Mouse (Mus musculus): ENCODE data around the gene Plvap. TPM values are rescaled to one million over a fixed set of nuclear protein-coding genes. Genes with fewer than 3 reads are reported as not detected.
"Not testable (repeated sequence)": the region's sequence is repeated elsewhere in the genome, so short reads cannot be mapped to it uniquely, and the experiment has no call there.

Gene Plvap
- total and polyA plus RNA-seq, 2 experiments from 2014 or later, result 51.6 to 64.8 TPM

DNA sequence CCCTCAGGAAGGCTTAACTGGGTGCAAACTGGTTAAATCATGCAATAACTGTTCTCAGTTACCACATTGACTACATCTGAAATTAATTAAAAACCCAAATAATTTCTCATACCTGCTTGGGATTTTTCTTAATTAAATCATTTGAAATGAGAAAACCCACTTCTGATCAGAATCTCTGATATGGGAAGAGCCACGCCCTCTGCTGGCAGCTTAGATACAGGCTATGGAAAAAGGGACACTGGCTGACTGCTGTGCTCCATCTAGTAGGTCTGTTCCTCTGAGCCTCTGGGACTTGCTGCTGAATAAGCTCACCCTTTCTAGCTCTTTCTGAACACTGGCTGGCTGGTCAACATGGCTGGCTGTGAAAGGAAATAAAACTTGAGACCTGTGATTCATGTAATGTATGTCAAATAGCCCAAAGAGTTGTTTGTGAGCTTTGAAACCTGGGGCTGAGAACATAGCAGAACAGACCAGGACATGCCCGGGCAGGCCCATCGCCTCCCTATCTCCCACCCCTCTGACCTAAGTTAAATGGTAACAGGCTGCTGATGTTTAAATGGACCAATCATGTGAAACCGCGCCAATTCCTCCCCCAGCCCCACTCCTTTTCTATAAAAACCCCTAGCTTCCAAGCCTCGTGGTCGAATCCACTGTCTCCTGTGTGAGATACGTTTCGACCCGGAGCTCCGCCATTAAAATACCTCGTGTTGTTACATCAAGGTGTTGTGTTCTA is 19.3 kb upstream of the Plvap start:
- H3K27ac ChIP-seq (ENCODE audit: low read depth); H3K36me3 ChIP-seq (replicated peaks; ENCODE audit: control insufficient read depth, insufficient read depth, low read length); H3K9me3 ChIP-seq (replicated peaks; ENCODE audit: control insufficient read depth, low read length); ATAC-seq (ENCODE audit: insufficient read depth, low read depth); H3K4me3 ChIP-seq (ENCODE audit: low read depth, low read length); H3K4me2 ChIP-seq (ENCODE audit: low read depth, low read length); H3K27me3 ChIP-seq (ENCODE audit: control insufficient read depth, insufficient read depth, low read length); H3K9ac ChIP-seq (replicated peaks; ENCODE audit: low read depth, low read length); DNase-seq (ENCODE audit: low spot score): not testable (repeated sequence)
- peak; percentile 26; the same call in 1 of the 2 replicates for TF ChIP-seq CTCF (IDR thresholded peaks at IDR 0.05; ENCODE audit: low read depth)
- peaks cover 24% of the 10 kb centered on the region for H3K4me1 ChIP-seq (ENCODE audit: control insufficient read depth, insufficient read depth)
- WGBS, result 63% methylated on average over 4 of the region's 12 CpGs

DNA sequence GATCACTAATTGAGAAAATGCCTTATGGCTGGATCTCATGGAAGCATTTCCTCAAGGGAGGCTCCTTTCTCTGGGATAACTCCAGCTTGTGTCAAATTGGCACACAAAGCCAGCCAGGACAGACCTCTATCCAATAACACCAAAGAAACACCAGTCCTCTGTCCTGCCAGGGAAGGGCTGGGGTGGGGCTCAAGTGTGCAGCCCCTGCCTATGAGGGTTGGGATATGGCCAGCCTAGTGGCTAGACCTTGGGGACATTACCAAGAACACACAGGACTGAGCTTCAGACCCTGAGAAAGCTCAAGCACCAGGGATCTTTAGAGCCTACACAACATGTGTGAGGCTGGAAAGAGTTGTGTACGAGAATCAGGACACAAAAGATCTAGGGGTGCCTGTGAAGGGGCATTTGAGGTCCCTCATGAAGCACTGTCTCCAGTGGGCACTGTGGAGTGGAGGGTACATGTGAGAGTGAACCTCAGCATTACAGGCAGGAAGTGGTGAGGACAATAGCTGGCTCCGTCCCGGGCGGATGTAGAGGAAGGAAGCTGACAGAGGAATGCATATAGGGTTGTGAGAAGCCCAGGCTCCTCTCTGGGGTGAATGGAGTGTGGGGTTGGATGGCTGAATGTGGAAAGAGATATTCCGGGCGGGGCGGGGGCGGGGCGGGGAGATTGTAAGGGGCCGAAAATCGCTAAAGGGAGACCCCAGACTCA is 17.0 kb upstream of the Plvap start:
- H3K27ac ChIP-seq (ENCODE audit: low read depth), result peak overlapping the region; percentile 96
- peaks cover 8% of the 10 kb centered on the region for H3K27me3 ChIP-seq (ENCODE audit: control insufficient read depth, insufficient read depth, low read length)
- H3K9me3 ChIP-seq (replicated peaks; ENCODE audit: control insufficient read depth, low read length), result no peaks in the 10 kb centered on the region
- no peak overlapping the region for H3K4me2 ChIP-seq (ENCODE audit: low read depth, low read length)
- no peak overlapping the region for H3K4me3 ChIP-seq (ENCODE audit: low read depth, low read length)
- H3K36me3 ChIP-seq (replicated peaks; ENCODE audit: control insufficient read depth, insufficient read depth, low read length), result no peaks in the 10 kb centered on the region
- H3K4me1 ChIP-seq (ENCODE audit: control insufficient read depth, insufficient read depth), result peaks cover 19% of the 10 kb centered on the region
- TF ChIP-seq EP300 (IDR thresholded peaks at IDR 0.05; ENCODE audit: low read depth) (peak; percentile 18; the same call in 1 of the 2 replicates), CTCF (IDR thresholded peaks at IDR 0.05; ENCODE audit: low read depth) (no peak)
- 58% methylated on average over 11 of the region's 11 CpGs for WGBS
- ATAC-seq (ENCODE audit: insufficient read depth, low read depth), result peak; percentile 75
- no peak overlapping the region for H3K9ac ChIP-seq (replicated peaks; ENCODE audit: low read depth, low read length)
- peak; percentile 71 for DNase-seq (ENCODE audit: low spot score)

- Histone ChIP-seq H3K9ac (replicated peaks; ENCODE audit: low read depth, low read length) (no peak overlapping the region), H3K36me3 (replicated peaks; ENCODE audit: control insufficient read depth, insufficient read depth, low read length) (no peaks in the 10 kb centered on the region), H3K4me3 (ENCODE audit: low read depth, low read length) (no peak overlapping the region), H3K9me3 (replicated peaks; ENCODE audit: control insufficient read depth, low read length) (no peaks in the 10 kb centered on the region), H3K27me3 (ENCODE audit: control insufficient read depth, insufficient read depth, low read length) (peaks cover 8% of the 10 kb centered on the region), H3K4me1 (ENCODE audit: control insufficient read depth, insufficient read depth) (peaks cover 19% of the 10 kb centered on the region), H3K27ac (ENCODE audit: low read depth) (peak overlapping the region; percentile 96), H3K4me2 (ENCODE audit: low read depth, low read length) (no peak overlapping the region)
- 34% methylated on average over 3 of the region's 3 CpGs for WGBS
- TF ChIP-seq CTCF (IDR thresholded peaks at IDR 0.05; ENCODE audit: low read depth) (no peak), EP300 (IDR thresholded peaks at IDR 0.05; ENCODE audit: low read depth) (no peak)
- ATAC-seq (ENCODE audit: insufficient read depth, low read depth) (peak; percentile 31; the same call in 1 of the 2 replicates), DNase-seq (ENCODE audit: low spot score) (peak; percentile 54)
Measured at GRCm38 (mm10) chr8:71527162-71527870, 15.8 kb upstream of the Plvap start.

GRCm38 (mm10) chr8:71526272-71526671 is 14.7 kb upstream of the Plvap start:
- no peak overlapping the region for H3K4me3 ChIP-seq (ENCODE audit: low read depth, low read length)
- H3K27me3 ChIP-seq (ENCODE audit: control insufficient read depth, insufficient read depth, low read length), result peaks cover 8% of the 10 kb centered on the region
- DNase-seq (ENCODE audit: low spot score) (peak; percentile 66), ATAC-seq (ENCODE audit: insufficient read depth, low read depth) (peak; percentile 14; the same call in 1 of the 2 replicates)
- H3K9me3 ChIP-seq (replicated peaks; ENCODE audit: control insufficient read depth, low read length), result no peaks in the 10 kb centered on the region
- H3K4me1 ChIP-seq (ENCODE audit: control insufficient read depth, insufficient read depth), result peaks cover 22% of the 10 kb centered on the region
- H3K27ac ChIP-seq (ENCODE audit: low read depth), result peak overlapping the region; percentile 96
- 22% methylated on average over 6 of the region's 6 CpGs for WGBS
- no peaks in the 10 kb centered on the region for H3K36me3 ChIP-seq (replicated peaks; ENCODE audit: control insufficient read depth, insufficient read depth, low read length)
- no peak overlapping the region for H3K4me2 ChIP-seq (ENCODE audit: low read depth, low read length)
- H3K9ac ChIP-seq (replicated peaks; ENCODE audit: low read depth, low read length), result no peak overlapping the region
- TF ChIP-seq CTCF (IDR thresholded peaks at IDR 0.05; ENCODE audit: low read depth), result no peak
- no peak for TF ChIP-seq EP300 (IDR thresholded peaks at IDR 0.05; ENCODE audit: low read depth)

- H3K4me2 ChIP-seq (ENCODE audit: low read depth, low read length), result peak within 1 kb of the TSS; percentile 35
- H3K27me3 ChIP-seq (ENCODE audit: control insufficient read depth, insufficient read depth, low read length), result peaks cover 14% of the 10 kb centered on the region
- WGBS, result 24% methylated on average over 46 of the region's 46 CpGs
- H3K9me3 ChIP-seq (replicated peaks; ENCODE audit: control insufficient read depth, low read length), result no peaks in the 10 kb centered on the region
- TF ChIP-seq CTCF (IDR thresholded peaks at IDR 0.05; ENCODE audit: low read depth), result no peak
- TF ChIP-seq EP300 (IDR thresholded peaks at IDR 0.05; ENCODE audit: low read depth), result no peak
- H3K4me1 ChIP-seq (ENCODE audit: control insufficient read depth, insufficient read depth), result peaks cover 23% of the 10 kb centered on the region
- DNase-seq (ENCODE audit: low spot score) (no peak), ATAC-seq (ENCODE audit: insufficient read depth, low read depth) (no peak)
- H3K36me3 ChIP-seq (replicated peaks; ENCODE audit: control insufficient read depth, insufficient read depth, low read length), result no peaks in the 10 kb centered on the region
- peak within 1 kb of the TSS; percentile 96 for H3K27ac ChIP-seq (ENCODE audit: low read depth)
- H3K9ac ChIP-seq (replicated peaks; ENCODE audit: low read depth, low read length), result peak within 1 kb of the TSS; percentile 18; the same call in 1 of the 2 replicates
- no peak within 1 kb of the TSS for H3K4me3 ChIP-seq (ENCODE audit: low read depth, low read length)
Measured at GRCm38 (mm10) chr8:71525226-71526050, 13.9 kb upstream of the Plvap start, which contains the start of gene Ccdc194. Gene Ccdc194 (minus strand): TSS chr8:71525711.

Measured in heart, postnatal 0 days (tissue).